Mouse (Mus musculus) right cerebral cortex, adult 2 months (tissue): ENCODE data around the gene Rasgrp4.
"Not testable (repeated sequence)": the region's sequence is repeated elsewhere in the genome, so short reads cannot be mapped to it uniquely, and the experiment has no call there.

Experiments used
- DNase-seq, 2 experiments: peaks; one replicate each; pipeline ENCODE4 v3.0.0; 2021 to 2022; ENCODE audit warnings: low spot score in 2 of 2

The Rasgrp4 gene

DNA sequence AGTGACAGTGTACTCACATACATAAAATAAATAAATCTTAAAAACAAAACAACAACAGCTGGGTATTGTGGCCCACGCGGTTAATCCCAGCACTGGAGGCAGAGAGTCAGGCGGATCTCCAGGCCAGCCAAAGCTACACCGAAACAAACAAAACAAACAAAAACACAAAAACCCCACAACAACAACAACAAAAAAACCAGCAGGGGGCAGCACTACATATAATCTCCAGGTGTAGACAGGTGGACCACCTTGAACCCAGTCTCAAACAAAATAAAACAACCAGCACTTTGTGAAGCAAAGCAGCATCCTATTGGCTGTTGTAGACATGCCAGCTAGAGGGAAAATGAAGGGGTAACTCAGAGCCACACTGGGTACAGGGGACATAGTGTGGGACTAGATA, 43.5 kb downstream of the Rasgrp4 start:
- DNase-seq = no peak

DNA sequence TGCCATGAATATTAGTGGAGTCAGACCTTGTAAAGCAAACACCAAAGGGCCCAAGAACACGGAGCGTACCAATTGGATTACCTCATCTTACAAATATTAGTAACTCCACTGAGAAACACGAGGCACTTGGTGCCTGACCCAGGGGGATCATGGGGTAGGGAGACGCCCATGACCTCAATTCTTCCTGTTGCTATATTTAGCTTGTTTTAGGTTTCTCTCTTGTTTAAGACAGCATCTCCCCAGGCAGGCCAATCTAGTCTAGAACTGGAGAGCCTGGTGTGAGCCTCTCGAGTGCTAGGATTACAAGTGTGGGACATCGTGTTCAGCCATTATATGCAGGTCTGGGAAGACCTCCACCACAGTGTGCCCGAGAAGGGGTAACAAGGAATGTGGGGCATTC, 44.7 kb downstream of the Rasgrp4 start:
- DNase-seq = no peak

DNA sequence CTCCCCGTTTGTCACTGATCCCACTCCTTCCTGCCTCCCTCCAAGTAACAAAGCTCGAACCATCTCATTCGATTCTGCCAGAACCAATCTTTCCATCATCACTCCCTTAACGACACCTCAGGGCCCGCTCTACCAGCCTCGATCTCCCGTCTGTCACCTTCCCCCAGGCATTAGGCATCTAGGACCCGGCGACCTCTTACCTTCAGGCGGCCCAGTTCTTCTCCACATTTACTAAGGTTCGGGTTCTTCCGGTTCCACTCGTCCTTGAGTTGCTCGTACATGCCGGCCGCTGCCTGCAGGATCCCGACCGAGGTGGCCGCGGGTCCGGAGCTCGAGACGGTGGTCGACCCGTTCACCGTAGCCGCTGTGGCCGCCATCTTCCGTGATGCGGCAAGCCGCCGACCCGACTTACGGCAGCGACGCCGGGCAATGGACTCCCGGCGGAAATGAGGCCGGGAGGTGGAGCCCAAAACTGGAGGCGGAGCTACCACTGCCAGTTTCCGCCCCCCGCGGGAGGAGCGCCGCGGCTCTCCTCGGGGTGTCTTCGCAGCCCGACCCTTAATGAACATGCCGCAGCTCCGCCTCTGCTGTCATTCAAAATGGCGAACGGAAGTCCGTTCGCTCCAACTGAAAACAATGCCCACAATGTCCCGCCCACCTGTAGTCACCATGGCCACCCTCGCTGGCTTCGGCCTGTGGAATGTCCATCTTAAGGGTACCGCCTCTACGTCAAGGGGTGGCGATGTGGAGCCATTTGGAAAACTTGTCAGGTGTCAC, 45.6 kb downstream of the Rasgrp4 start, which contains the start of gene Psmd8:
Gene Psmd8, minus strand, starts transcription at position 625 of the 777 bp plus-strand sequence.
- DNase-seq = peak; percentile 94 to 95

DNA sequence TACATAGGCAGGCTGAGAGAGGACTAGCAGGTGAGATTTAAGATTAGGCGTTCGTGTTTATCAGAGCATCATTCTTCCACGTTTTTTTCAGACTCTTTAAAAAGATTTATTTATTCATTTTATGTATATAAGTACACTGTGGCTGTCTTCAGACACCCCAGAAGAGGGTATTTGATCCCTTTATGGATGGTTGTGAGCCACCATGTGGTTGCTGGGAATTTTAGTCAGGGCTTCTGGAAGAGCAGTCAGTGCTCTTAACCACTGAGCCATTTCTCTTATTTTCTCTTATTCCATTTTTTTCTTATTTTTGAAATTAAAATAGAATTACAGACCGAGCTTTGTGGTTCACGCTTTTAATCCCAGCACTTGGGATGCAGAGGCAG, 46.2 kb downstream of the Rasgrp4 start:
- no peak for DNase-seq

DNA sequence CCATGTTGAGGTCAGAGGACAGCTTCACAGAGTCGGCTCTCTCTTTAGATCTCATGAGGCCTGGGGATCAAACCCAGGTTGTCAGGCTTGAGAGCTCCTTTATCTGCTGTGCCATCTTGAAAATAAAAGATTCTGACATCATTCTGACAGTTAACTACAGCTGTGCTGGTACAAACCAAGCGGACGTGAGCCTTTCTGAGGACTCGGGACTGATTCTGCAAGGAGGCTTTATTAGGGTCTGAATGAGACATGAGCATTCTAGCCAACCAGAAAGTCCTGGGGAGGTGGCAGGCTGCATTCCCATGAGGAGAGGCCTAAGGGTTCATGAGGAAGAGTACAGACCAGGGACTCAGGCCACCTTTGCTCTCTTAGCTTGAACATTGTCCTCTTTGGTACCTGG, 46.7 kb downstream of the Rasgrp4 start:
- not testable (repeated sequence) for DNase-seq

DNA sequence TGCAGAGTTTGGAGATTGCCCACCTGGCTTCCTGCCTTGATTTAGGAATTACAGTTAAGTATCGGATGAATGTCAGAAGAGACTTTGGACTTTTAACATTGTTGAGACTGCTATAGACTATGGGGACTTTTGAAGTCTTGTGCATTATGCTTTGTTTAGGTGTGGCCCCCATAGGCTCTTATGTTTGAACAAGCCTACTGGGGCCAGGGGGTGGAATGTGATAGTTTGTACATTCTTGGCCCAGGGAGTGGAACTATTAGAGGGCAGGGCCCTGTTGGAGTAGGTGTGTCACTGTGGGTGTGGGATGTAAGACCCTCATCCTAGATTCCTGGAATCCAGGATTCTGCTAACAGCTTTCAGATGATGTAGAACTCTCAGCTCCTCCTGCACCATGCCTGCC, 59.6 kb downstream of the Rasgrp4 start:
- not testable (repeated sequence) for DNase-seq

DNA sequence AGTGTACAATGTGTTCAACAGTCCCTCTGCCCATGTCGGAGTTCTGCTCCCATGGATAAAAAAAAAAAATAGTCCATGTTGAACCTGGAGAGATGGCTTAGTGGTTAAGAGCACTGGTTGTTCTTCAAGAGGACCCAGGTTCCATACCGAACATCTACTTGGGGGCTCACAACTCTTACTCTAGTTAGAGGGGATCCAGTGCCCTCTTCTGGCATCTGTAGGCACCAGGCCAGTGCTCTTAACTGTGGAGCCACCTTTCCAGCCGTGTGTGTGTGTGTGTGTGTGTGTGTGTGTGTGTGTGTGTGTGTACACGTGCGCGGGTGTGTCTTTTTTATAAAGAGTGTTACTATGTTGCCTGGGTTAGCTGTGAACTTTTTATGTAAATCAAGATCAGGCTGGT, 67.9 kb downstream of the Rasgrp4 start:
- DNase-seq = no peak
